Mouse (Mus musculus): Measurements from ENCODE around the gene Myo1e.

Gene Myo1e

DNA sequence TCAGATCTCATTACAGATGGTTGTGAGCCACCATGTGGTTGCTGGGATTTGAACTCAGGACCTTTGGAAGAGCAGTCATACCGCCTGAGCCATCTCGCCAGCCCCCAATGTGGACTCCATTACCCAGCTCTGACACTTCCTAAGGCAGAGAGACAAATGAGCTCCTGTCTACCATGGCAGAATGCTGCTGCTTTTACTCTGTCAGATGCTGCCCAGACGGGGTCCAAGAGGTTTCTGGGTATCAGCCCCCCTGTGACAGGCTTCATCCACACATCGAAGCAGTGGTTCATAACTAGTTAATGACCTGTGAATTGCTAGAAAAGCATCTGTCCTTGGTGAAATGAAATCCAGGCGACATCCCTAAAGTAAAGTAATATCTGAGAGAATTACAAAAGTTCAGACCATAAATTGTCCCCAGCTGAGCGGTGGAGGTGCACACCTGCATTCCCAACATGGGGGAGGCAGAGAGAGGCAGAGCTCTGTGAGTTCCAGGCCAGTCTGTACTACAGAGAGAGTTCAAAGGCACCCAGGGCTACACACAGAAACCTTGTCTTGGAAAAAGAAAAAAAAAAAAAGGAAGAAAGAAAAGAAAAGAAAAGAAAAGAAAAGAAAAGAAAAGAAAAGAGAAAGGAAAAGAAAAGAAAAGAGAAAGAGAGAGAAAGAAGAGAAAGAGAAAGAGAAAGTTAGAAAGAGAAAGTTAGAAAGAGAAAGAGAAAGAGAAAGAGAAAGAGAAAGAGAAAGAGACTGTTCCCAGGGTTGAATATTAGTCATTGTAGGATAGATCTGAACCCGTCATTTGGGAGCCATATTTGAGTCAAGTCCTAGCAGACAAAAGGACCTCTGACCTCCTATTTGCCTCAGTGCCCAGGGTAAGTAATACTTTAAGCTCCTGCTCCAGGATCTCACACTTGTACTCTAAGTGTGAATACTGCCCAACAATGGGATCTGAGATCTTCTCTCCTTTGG, 172.6 kb downstream of the Myo1e start:
- DNase-seq, result no peak

DNA sequence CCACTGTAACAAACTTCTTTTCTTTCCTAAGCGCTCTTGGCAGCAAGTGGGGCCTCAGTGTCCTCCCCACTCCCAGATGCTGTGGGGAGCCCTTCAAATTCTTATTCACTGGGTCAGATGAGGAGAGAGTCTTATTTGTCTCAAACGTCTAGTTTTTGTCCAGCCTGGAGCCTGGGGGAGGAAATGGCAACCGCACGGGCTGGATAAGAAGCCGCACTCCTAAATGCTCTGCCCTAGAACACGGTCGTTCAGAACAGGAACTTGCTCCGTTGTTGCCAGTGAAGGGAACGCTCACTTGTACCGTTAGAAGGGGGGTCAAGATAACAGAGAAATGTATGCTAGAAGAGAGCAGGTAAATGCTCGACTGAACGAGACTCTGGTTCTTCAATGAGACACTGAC, 174.9 kb downstream of the Myo1e start:
- no peak for DNase-seq

GRCm38 (mm10) chr9:70383750-70384149, 176.6 kb downstream of the Myo1e start:
- no peak for DNase-seq

- DNase-seq, result no peak
These were observed 177.3 kb downstream of the Myo1e start for GRCm38 (mm10) chr9:70384494-70384893.

DNA sequence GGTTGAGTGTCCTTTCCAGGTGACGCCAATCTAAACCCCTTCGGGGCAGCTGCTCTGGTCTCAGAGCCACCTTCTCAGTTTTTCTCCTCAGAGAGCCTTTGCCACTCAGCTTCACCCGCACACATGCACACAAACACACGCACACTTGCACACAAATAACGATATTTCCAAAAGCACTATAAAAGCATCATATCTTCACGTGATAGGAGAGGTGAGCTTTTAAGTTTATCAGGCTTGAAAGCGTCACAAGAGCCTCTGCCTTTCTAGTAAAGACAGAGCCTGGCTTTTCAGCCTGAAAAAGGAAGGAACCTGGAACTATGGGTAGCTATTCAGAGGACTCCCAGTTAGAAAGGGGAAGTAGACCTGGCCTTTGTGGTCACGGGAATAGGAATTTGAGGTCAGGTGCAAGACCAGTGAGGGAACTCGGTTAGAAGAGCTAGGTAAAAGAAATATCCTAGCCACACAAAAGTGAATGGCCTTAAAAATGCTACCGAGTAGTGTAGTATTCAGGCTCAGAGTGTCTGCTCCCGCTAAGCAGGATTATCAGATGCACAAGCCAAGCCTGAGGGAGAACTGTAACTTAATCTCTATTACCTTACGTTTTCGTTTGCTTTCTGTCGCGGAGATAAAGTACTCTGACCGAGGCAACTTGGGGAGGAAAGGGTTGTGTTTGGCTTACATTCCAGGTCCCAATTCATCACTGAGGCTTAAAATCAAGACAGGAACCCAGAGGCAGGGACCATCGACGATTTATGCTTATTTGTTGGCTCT, 178.0 kb downstream of the Myo1e start:
- no peak for DNase-seq

- DNase-seq, result no peak
These were observed 180.4 kb downstream of the Myo1e start for GRCm38 (mm10) chr9:70387410-70388119.

- DNase-seq, result no peak
These were observed 182.4 kb downstream of the Myo1e start for GRCm38 (mm10) chr9:70389548-70389947.

GRCm38 (mm10) chr9:70391042-70391441, 183.9 kb downstream of the Myo1e start:
- no peak for DNase-seq

DNA sequence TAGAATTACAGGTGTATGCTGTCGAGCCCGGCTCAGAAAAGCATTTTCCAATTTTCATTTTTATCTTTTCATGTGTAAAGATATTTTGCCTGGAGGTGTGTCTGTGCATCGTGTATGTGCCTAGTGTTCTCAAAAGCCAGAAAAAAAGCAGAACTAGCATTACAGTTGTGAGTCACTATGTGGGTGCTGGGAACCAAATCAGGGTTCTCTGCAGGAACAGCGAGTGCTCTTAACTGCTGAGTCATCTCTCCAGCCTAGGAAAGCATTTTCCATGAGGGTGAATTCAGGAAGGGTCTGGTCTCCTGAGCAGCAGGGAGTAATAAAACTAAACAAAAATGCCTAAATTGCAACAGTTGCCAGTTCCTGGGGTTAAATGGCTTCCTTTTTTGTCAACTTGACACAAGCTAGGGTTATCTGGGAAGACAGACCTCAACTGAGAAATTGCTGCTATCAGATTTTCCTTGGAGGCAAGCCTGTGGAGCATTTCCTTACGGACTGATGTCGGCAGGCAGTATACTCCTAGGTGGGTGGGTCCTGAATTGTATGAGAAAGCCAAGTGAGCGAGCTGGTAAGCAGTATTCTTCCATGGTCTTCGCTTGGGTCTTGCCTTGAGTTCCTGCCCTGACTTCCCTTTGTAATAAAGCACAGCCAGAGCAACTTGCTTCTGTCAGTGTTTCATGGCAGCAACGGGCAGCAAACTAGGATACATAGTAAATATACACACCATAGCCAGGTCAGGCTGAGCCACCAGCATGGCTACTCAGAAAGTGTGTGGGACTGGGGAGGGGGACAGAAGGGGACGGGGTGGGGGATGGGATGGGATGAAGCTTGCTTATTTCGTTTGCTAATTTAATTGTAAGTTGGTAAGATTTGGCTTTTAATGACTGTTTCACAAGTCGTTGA, 184.8 kb downstream of the Myo1e start:
- no peak for DNase-seq

DNA sequence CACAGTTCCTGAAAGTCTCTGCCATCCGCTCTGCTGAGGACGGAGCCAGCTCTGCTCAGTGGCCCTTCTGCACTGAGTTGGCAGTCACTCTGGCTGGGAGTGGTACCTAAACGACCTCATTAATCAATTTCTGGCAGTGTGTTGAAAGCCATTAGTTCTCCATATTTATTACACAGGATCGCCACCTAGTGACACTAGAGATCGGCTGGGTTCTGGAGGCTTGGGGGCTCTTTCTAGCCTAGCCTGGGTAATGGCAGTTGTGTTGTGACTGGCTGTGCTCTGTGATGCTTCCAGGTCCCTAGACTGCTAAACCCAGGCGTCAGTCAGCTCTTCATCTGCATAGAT, 185.4 kb downstream of the Myo1e start:
- DNase-seq, result peak; percentile 51

DNA sequence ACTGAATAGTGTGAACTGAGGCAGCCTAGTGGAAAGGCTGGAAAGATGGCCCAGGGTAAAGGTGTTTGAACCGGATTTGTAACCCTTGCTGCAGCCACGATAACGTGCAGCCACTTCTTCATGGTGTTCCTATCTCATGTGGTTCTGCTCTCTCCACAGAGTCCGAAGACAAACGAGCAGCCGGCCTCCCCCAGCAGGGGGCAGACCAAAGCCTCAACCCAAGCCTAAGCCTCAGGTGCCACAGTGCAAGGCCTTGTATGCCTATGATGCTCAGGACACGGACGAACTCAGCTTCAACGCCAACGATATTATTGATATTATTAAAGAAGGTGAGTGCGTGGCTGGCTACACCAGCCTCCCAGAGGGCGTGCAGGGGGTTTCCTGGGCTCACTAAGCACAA, 188.5 kb downstream of the Myo1e start:
- no peak for DNase-seq

- DNase-seq, result no peak
These were observed 188.9 kb downstream of the Myo1e start for GRCm38 (mm10) chr9:70396083-70396482.

GRCm38 (mm10) chr9:70401937-70402539, 194.9 kb downstream of the Myo1e start:
- DNase-seq, result peak; percentile 47

DNA sequence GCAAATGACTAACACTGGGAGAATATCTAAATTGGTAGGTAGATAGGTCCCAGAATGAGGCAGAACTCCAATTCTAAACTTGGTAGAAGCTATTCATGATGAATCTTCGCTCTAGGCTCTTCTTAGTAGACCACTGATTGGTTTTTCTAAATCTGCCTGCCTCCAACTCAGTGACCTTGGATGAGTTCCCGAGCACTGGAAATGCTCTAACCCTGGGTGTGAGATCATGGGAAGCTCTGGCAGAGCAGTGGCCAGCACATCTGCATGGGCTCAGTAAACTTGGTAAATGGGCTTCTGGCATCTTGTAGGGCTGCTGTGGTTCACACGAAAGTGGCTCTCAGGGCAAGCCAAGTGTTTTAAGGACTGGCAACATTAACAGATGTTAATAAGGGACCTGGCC, 199.4 kb downstream of the Myo1e start:
- no peak for DNase-seq

GRCm38 (mm10) chr9:70408791-70409190, 201.6 kb downstream of the Myo1e start:
- DNase-seq, result no peak

DNA sequence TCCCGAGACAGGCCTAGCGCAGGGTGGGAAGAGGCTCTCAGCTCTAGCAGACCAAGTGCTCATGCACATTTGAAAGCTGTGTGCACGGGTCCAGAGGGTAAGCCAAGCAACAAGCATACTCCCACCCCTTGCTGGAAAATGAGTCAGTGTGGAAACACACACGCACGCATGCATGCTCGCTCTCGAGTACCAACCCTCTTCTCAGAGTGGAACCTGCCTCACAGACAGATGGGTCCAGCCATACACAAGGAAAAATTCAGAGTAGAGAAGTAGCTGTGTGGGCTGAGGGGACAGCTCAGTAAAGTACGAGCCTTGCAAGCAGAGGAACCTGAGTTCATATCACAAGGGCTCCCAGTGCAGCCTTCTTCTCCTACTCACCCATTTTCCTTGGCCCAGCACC, 202.6 kb downstream of the Myo1e start:
- no peak for DNase-seq

DNA sequence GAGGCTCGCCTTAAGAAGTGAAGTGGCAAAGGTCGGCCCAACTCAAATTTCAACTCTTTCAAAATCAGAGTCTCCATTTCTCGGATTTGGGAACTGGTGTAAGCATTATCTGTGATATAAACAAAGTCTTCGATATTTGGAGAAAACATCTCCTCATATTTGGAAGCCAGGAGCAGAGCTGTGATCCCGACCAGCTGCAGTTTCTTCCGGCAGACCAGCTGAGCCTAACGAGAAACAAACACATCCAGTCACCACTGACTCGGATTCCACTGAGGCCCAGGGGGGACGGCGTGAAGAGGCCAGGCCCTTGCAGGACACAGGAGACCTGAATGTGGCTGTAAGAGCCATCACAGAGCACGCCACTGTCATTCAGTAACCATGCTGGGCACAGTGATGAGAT, 203.5 kb downstream of the Myo1e start:
- no peak for DNase-seq

- DNase-seq, result no peak
These were observed 205.9 kb downstream of the Myo1e start for GRCm38 (mm10) chr9:70413038-70413437.

GRCm38 (mm10) chr9:70416412-70416811, 209.3 kb downstream of the Myo1e start:
- DNase-seq, result no peak

- DNase-seq, result peak; percentile 90
These were observed 214.3 kb downstream of the Myo1e start, which contains the start of gene Ccnb2 for GRCm38 (mm10) chr9:70421257-70422056. Gene Ccnb2, minus strand, starts transcription at chr9:70421547.

DNA sequence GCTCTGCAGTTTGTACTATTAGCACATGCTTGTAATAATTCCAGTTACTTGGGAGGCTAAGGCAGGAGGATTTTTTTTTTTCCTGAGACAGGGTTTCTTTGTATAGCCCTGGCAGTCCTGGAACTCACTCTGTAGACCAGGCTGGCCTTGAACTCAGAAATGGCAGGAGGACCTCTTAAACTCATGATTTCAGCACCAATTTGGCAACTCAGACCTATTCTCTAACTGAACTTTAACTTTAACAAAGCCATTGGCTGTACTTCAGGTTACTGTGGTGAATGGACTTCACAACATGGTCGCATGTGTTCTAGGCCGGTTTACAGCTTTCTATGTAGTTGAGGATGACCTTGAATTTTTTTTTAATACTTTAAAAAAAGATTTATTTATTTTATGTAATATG, 215.5 kb downstream of the Myo1e start:
- DNase-seq, result no peak
